Mouse (Mus musculus): ENCODE measurements at regions not wholly inside any gene's neighbourhood (a gene's known extent, or its start where the extent isn't known, plus 50 kb on each side); places are given as distances from the start of the nearest gene placed in this dataset.

GRCm38 (mm10) chr4:47605676-47606075, 131.2 kb downstream of the Sec61b start:
- Histone ChIP-seq H3K36me3 (ENCODE audit: control insufficient read depth, insufficient read depth, low read length) (no peaks in the 10 kb centered on the region), H3K4me3 (ENCODE audit: low read depth, low read length) (no peak overlapping the region), H3K27ac (replicated peaks; ENCODE audit: low read depth, low read length) (no peak overlapping the region), H3K27me3 (ENCODE audit: control insufficient read depth, insufficient read depth, low read length) (no peaks in the 10 kb centered on the region), H3K4me1 (ENCODE audit: control insufficient read depth, insufficient read depth, low read length) (0 out of 2 replicates have a peak, but pooled peaks cover 3% of the 10 kb centered on the region), H3K9me3 (ENCODE audit: control insufficient read depth, low read length) (no peaks in the 10 kb centered on the region), H3K4me2 (ENCODE audit: low read depth, severe bottlenecking) (no peak overlapping the region), H3K9ac (ENCODE audit: low read length) (no peak overlapping the region)
- 87% methylated on average over 4 of the region's 4 CpGs for WGBS
- DNase-seq (ENCODE audit: low spot score) (no peak), ATAC-seq (ENCODE audit: insufficient number of reproducible peaks, low FRiP score, low TSS enrichment, low read depth) (no peak)

GRCm38 (mm10) chr4:47608673-47609072, 134.2 kb downstream of the Sec61b start:
- no peaks in the 10 kb centered on the region for H3K36me3 ChIP-seq (ENCODE audit: control insufficient read depth, insufficient read depth, low read length)
- no peak overlapping the region for H3K4me2 ChIP-seq (ENCODE audit: low read depth, severe bottlenecking)
- no peak overlapping the region for H3K4me3 ChIP-seq (ENCODE audit: low read depth, low read length)
- no peaks in the 10 kb centered on the region for H3K9me3 ChIP-seq (ENCODE audit: control insufficient read depth, low read length)
- WGBS = 65% methylated on average over 5 of the region's 5 CpGs
- H3K9ac ChIP-seq (ENCODE audit: low read length) = no peak overlapping the region
- no peaks in the 10 kb centered on the region for H3K27me3 ChIP-seq (ENCODE audit: control insufficient read depth, insufficient read depth, low read length)
- H3K27ac ChIP-seq (replicated peaks; ENCODE audit: low read depth, low read length) = no peak overlapping the region
- DNase-seq (ENCODE audit: low spot score) (no peak), ATAC-seq (ENCODE audit: insufficient number of reproducible peaks, low FRiP score, low TSS enrichment, low read depth) (no peak)
- H3K4me1 ChIP-seq (ENCODE audit: control insufficient read depth, insufficient read depth, low read length) = 0 out of 2 replicates have a peak, but pooled peaks cover 3% of the 10 kb centered on the region

- Histone ChIP-seq H3K9me3 (ENCODE audit: control insufficient read depth, low read length) (no peaks in the 10 kb centered on the region), H3K4me3 (ENCODE audit: low read depth, low read length) (no peak overlapping the region), H3K9ac (ENCODE audit: low read length) (no peak overlapping the region), H3K4me2 (ENCODE audit: low read depth, severe bottlenecking) (no peak overlapping the region), H3K27ac (replicated peaks; ENCODE audit: low read depth, low read length) (no peak overlapping the region), H3K27me3 (ENCODE audit: control insufficient read depth, insufficient read depth, low read length) (no peaks in the 10 kb centered on the region), H3K36me3 (ENCODE audit: control insufficient read depth, insufficient read depth, low read length) (no peaks in the 10 kb centered on the region), H3K4me1 (ENCODE audit: control insufficient read depth, insufficient read depth, low read length) (no peaks in the 10 kb centered on the region)
- DNase-seq (ENCODE audit: low spot score) (no peak), ATAC-seq (ENCODE audit: insufficient number of reproducible peaks, low FRiP score, low TSS enrichment, low read depth) (no peak)
- 81% methylated on average over 5 of the region's 5 CpGs for WGBS
Measured at GRCm38 (mm10) chr4:47610913-47611312, 136.5 kb downstream of the Sec61b start.

GRCm38 (mm10) chr4:47616525-47616924, 142.1 kb downstream of the Sec61b start:
- no peaks in the 10 kb centered on the region for H3K9me3 ChIP-seq (ENCODE audit: control insufficient read depth, low read length)
- H3K36me3 ChIP-seq (ENCODE audit: control insufficient read depth, insufficient read depth, low read length) = no peaks in the 10 kb centered on the region
- no peak overlapping the region for H3K4me2 ChIP-seq (ENCODE audit: low read depth, severe bottlenecking)
- H3K4me3 ChIP-seq (ENCODE audit: low read depth, low read length) = no peak overlapping the region
- no peak overlapping the region for H3K9ac ChIP-seq (ENCODE audit: low read length)
- WGBS = 78% methylated on average over 3 of the region's 3 CpGs
- ATAC-seq (ENCODE audit: insufficient number of reproducible peaks, low FRiP score, low TSS enrichment, low read depth) = no peak
- H3K4me1 ChIP-seq (ENCODE audit: control insufficient read depth, insufficient read depth, low read length) = no peaks in the 10 kb centered on the region
- no peak for DNase-seq (ENCODE audit: low spot score)
- no peaks in the 10 kb centered on the region for H3K27me3 ChIP-seq (ENCODE audit: control insufficient read depth, insufficient read depth, low read length)
- H3K27ac ChIP-seq (replicated peaks; ENCODE audit: low read depth, low read length) = no peak overlapping the region

GRCm38 (mm10) chr4:47620700-47621099, 146.2 kb downstream of the Sec61b start:
- H3K36me3 ChIP-seq (ENCODE audit: control insufficient read depth, insufficient read depth, low read length) = no peaks in the 10 kb centered on the region
- no peak overlapping the region for H3K4me3 ChIP-seq (ENCODE audit: low read depth, low read length)
- no peak overlapping the region for H3K27ac ChIP-seq (replicated peaks; ENCODE audit: low read depth, low read length)
- no peak overlapping the region for H3K4me2 ChIP-seq (ENCODE audit: low read depth, severe bottlenecking)
- H3K27me3 ChIP-seq (ENCODE audit: control insufficient read depth, insufficient read depth, low read length) = no peaks in the 10 kb centered on the region
- ATAC-seq (ENCODE audit: insufficient number of reproducible peaks, low FRiP score, low TSS enrichment, low read depth) = no peak
- DNase-seq (ENCODE audit: low spot score) = no peak
- no peaks in the 10 kb centered on the region for H3K4me1 ChIP-seq (ENCODE audit: control insufficient read depth, insufficient read depth, low read length)
- WGBS = 87% methylated on average over 3 of the region's 3 CpGs
- H3K9me3 ChIP-seq (ENCODE audit: control insufficient read depth, low read length) = no peaks in the 10 kb centered on the region
- H3K9ac ChIP-seq (ENCODE audit: low read length) = no peak overlapping the region

GRCm38 (mm10) chr4:47622851-47623743, 148.6 kb downstream of the Sec61b start:
- Histone ChIP-seq H3K4me3 (ENCODE audit: low read depth, low read length) (no peak overlapping the region), H3K27ac (replicated peaks; ENCODE audit: low read depth, low read length) (no peak overlapping the region), H3K36me3 (ENCODE audit: control insufficient read depth, insufficient read depth, low read length) (no peaks in the 10 kb centered on the region), H3K27me3 (ENCODE audit: control insufficient read depth, insufficient read depth, low read length) (no peaks in the 10 kb centered on the region), H3K9ac (ENCODE audit: low read length) (no peak overlapping the region), H3K4me2 (ENCODE audit: low read depth, severe bottlenecking) (no peak overlapping the region), H3K4me1 (ENCODE audit: control insufficient read depth, insufficient read depth, low read length) (no peaks in the 10 kb centered on the region), H3K9me3 (ENCODE audit: control insufficient read depth, low read length) (no peaks in the 10 kb centered on the region)
- 89% methylated on average over 13 of the region's 13 CpGs for WGBS
- DNase-seq (ENCODE audit: low spot score) (no peak), ATAC-seq (ENCODE audit: insufficient number of reproducible peaks, low FRiP score, low TSS enrichment, low read depth) (no peak)

GRCm38 (mm10) chr4:47630006-47630405, 155.5 kb downstream of the Sec61b start:
- ATAC-seq (ENCODE audit: insufficient number of reproducible peaks, low FRiP score, low TSS enrichment, low read depth) = no peak

GRCm38 (mm10) chr4:47630427-47630826, 156.0 kb downstream of the Sec61b start:
- no peak overlapping the region for H3K4me2 ChIP-seq (ENCODE audit: low read depth, severe bottlenecking)
- no peaks in the 10 kb centered on the region for H3K27me3 ChIP-seq (ENCODE audit: control insufficient read depth, insufficient read depth, low read length)
- no peak for ATAC-seq (ENCODE audit: insufficient number of reproducible peaks, low FRiP score, low TSS enrichment, low read depth)
- no peaks in the 10 kb centered on the region for H3K9me3 ChIP-seq (ENCODE audit: control insufficient read depth, low read length)
- DNase-seq (ENCODE audit: low spot score) = no peak
- H3K27ac ChIP-seq (replicated peaks; ENCODE audit: low read depth, low read length) = no peak overlapping the region
- no peaks in the 10 kb centered on the region for H3K4me1 ChIP-seq (ENCODE audit: control insufficient read depth, insufficient read depth, low read length)
- H3K9ac ChIP-seq (ENCODE audit: low read length) = no peak overlapping the region
- no peak overlapping the region for H3K4me3 ChIP-seq (ENCODE audit: low read depth, low read length)
- no peaks in the 10 kb centered on the region for H3K36me3 ChIP-seq (ENCODE audit: control insufficient read depth, insufficient read depth, low read length)
- 61% methylated on average over 1 of the region's 1 CpGs for WGBS

More at GRCm38 (mm10) chr4:47630006-47630405, 155.5 kb downstream of the Sec61b start:
- Histone ChIP-seq H3K9me3 (ENCODE audit: control insufficient read depth, low read length) (no peaks in the 10 kb centered on the region), H3K36me3 (ENCODE audit: control insufficient read depth, insufficient read depth, low read length) (no peaks in the 10 kb centered on the region), H3K4me2 (ENCODE audit: low read depth, severe bottlenecking) (no peak overlapping the region), H3K9ac (ENCODE audit: low read length) (no peak overlapping the region), H3K27me3 (ENCODE audit: control insufficient read depth, insufficient read depth, low read length) (no peaks in the 10 kb centered on the region), H3K4me1 (ENCODE audit: control insufficient read depth, insufficient read depth, low read length) (no peaks in the 10 kb centered on the region), H3K4me3 (ENCODE audit: low read depth, low read length) (no peak overlapping the region), H3K27ac (replicated peaks; ENCODE audit: low read depth, low read length) (no peak overlapping the region)
- WGBS = 79% methylated on average over 8 of the region's 8 CpGs
- DNase-seq (ENCODE audit: low spot score) = no peak
